Mouse (Mus musculus): ENCODE data around the gene Tmed5. TPM values are rescaled to one million over a fixed set of nuclear protein-coding genes. Genes with fewer than 3 reads are reported as not detected.

Gene Tmed5
- polyA plus RNA-seq, 1 experiment from 2014 or later, result 40.1 TPM

DNA sequence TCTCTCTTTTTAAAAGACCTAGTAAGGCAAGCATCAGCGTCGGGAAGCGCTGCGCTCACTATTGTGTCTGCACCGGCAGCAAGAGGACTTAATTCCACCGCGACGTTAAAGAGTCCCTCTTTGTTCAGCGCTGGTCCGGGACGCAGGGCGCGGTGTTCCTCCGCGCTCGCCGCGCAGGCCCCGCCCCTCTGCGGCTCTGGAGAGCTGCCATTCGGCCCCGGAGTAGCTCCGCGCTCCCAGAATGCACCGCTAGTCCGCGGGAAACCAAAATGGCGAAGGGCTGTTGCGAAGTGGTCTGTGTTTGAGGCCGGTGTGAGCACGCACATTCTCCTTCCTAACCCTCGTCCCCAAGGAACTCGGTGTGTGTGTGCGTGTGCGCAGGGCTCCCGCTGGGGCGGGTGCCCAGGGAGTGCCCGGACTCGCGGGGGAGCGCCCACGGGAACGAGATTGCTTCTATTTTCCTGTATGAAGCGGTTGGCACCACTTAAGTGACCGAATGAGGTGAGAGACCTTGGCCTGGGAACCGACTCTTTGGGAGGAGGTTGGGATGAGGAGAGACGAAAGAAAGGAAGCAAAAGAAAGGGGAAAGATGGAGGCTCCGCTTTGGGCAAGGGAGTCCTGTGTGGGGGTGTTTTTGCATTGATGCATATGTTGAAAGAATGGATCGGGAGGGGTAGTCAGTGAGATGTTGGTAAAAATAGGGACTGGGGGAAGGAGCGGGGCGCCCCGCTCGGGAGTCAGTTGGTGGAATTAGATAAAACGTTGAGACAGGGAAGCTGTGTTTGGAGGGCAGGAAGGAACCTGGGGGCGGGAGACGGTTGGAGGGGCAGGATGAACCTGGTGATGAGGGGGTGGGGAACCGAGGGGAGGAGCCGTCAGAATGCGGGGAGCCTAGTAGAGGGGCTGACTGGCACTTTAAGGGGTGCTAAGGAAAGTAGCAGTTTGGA is 66.7 kb downstream of the Tmed5 start, which contains the start of gene Mtf2:
Mtf2 (plus strand) TSS at position 210 of the 947 bp plus-strand sequence.
- Histone ChIP-seq H3K27ac (ENCODE audit: low read depth, low read length) (peak within 1 kb of the TSS; percentile 94), H3K9ac (ENCODE audit: low read depth, low read length) (peak within 1 kb of the TSS; percentile 97), H3K36me3 (ENCODE audit: control insufficient read depth, insufficient read depth, low read length) (peaks cover 22% of the 10 kb centered on the region), H3K4me2 (replicated peaks; ENCODE audit: low read depth, low read length) (peak within 1 kb of the TSS; percentile 63), H3K9me3 (ENCODE audit: control insufficient read depth, low read length) (peaks cover 6% of the 10 kb centered on the region; the same call in 1 of the 2 replicates), H3K4me3 (ENCODE audit: low read length) (peak within 1 kb of the TSS; percentile 92), H3K27me3 (ENCODE audit: control insufficient read depth, insufficient read depth, low read length) (no peaks in the 10 kb centered on the region), H3K4me1 (ENCODE audit: control insufficient read depth, insufficient read depth, low read length) (peaks cover 5% of the 10 kb centered on the region; the same call in 1 of the 2 replicates)
- under 1% methylated on average over 59 of the region's 59 CpGs for WGBS
- ATAC-seq (ENCODE audit: low FRiP score, low TSS enrichment), result peak; percentile 98

DNA sequence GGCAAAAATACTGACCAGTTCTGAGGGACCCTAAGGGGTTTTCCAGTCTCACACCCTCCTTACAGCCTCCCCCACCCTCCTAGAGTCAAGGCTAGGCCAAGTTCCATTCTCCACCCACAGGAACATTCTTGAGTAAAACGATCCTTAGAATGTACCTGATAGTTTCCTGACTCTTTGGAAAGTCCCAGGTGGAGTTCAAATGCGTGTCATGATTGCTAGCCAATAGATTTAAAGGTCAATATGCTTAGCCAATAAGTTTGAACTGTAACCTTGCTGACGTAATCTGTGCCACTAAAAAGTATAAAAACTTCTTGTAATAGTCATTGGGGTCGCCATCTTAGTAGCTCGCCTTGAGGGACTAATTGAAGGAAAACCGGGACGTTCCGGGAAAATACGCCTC is 72.0 kb downstream of the Tmed5 start:
- no peaks in the 10 kb centered on the region for H3K36me3 ChIP-seq (ENCODE audit: control insufficient read depth, insufficient read depth, low read length)
- 94% methylated on average over 9 of the region's 9 CpGs for WGBS
- ATAC-seq (ENCODE audit: low FRiP score, low TSS enrichment), result no peak
- H3K9ac ChIP-seq (ENCODE audit: low read depth, low read length), result no peak overlapping the region
- no peak overlapping the region for H3K27ac ChIP-seq (ENCODE audit: low read depth, low read length)
- no peak overlapping the region for H3K4me3 ChIP-seq (ENCODE audit: low read length)
- H3K4me2 ChIP-seq (replicated peaks; ENCODE audit: low read depth, low read length), result no peak overlapping the region
- no peaks in the 10 kb centered on the region for H3K4me1 ChIP-seq (ENCODE audit: control insufficient read depth, insufficient read depth, low read length)
- no peaks in the 10 kb centered on the region for H3K27me3 ChIP-seq (ENCODE audit: control insufficient read depth, insufficient read depth, low read length)
- 0 out of 2 replicates have a peak, but pooled peaks cover 4% of the 10 kb centered on the region for H3K9me3 ChIP-seq (ENCODE audit: control insufficient read depth, low read length)

Other genes with a start within 250 kb of the Tmed5 start
- gene Rpl5, start 232.1 kb downstream of the Tmed5 start, polyA plus RNA-seq (2014; fragmentation: Nextera tagmentation; extraction: Ambion mirVana), result 85.7 and 92.5 TPM in 2 replicates
- 18.3 and 22.0 TPM in 2 replicates for gene Fam69a, start 145.5 kb downstream of the Tmed5 start, polyA plus RNA-seq (2014; fragmentation: Nextera tagmentation; extraction: Ambion mirVana)
- gene Mtf2, start 66.9 kb downstream of the Tmed5 start, polyA plus RNA-seq (2014; fragmentation: Nextera tagmentation; extraction: Ambion mirVana), result 88.3 and 103 TPM in 2 replicates
- 10.7 and 12.5 TPM in 2 replicates for gene Ccdc18, start 255 bp upstream of the Tmed5 start, polyA plus RNA-seq (2014; fragmentation: Nextera tagmentation; extraction: Ambion mirVana)
- gene Dr1, start 136.3 kb upstream of the Tmed5 start, polyA plus RNA-seq (2014; fragmentation: Nextera tagmentation; extraction: Ambion mirVana), result 37.2 and 49.9 TPM in 2 replicates
- 2.5 and 3.1 TPM in 2 replicates for gene Pigg, start 180.0 kb upstream of the Tmed5 start, polyA plus RNA-seq (2014; fragmentation: Nextera tagmentation; extraction: Ambion mirVana)
- not detected in 2 replicates for gene Gm42517, start 235.3 kb upstream of the Tmed5 start, polyA plus RNA-seq (2014; fragmentation: Nextera tagmentation; extraction: Ambion mirVana)

Data from kidney, embryonic 14.5 days (tissue).